Mouse (Mus musculus): ENCODE data around the gene Gemin8. TPM values are rescaled to one million over a fixed set of nuclear protein-coding genes. Genes with fewer than 3 reads are reported as not detected.
A peak's percentile ranks its signal among the peaks of the same experiment; 100 is the strongest.

The Gemin8 gene
- 8.0 and 8.1 TPM in 2 replicates for polyA plus RNA-seq (2015; fragmentation: Nextera tagmentation; extraction: Ambion mirVana)

GRCm38 (mm10) chrX:166169892-166170799 lies at the start of gene Gemin8:
Gene Gemin8 (plus strand): TSS chrX:166170454.
- peak; percentile 99 for ATAC-seq
- H3K9ac ChIP-seq = peak within 1 kb of the TSS; percentile 34
- no peaks in the 10 kb centered on the region for H3K4me1 ChIP-seq (replicated peaks)
- 15% methylated on average over 31 of the region's 31 CpGs for WGBS
- no peaks in the 10 kb centered on the region for H3K9me3 ChIP-seq
- peak within 1 kb of the TSS; percentile 58; the same call in 1 of the 2 replicates for H3K27ac ChIP-seq
- peak within 1 kb of the TSS; percentile 49 for H3K4me2 ChIP-seq (replicated peaks)
- peak within 1 kb of the TSS; percentile 57 for H3K4me3 ChIP-seq (replicated peaks)
- no peaks in the 10 kb centered on the region for H3K36me3 ChIP-seq
- no peaks in the 10 kb centered on the region for H3K27me3 ChIP-seq (replicated peaks)

- Histone ChIP-seq H3K4me2 (replicated peaks) (no peak overlapping the region), H3K36me3 (no peaks in the 10 kb centered on the region), H3K27me3 (replicated peaks) (no peaks in the 10 kb centered on the region), H3K9ac (no peak overlapping the region), H3K9me3 (no peaks in the 10 kb centered on the region), H3K27ac (no peak overlapping the region), H3K4me3 (replicated peaks) (no peak overlapping the region), H3K4me1 (replicated peaks) (no peaks in the 10 kb centered on the region)
- 80% methylated on average over 15 of the region's 15 CpGs for WGBS
- ATAC-seq = no peak
Observed at GRCm38 (mm10) chrX:166147158-166147846, 23.0 kb upstream of the Gemin8 start.

GRCm38 (mm10) chrX:166162773-166163172 lies 7.5 kb upstream of the Gemin8 start:
- no peaks in the 10 kb centered on the region for H3K36me3 ChIP-seq
- no peaks in the 10 kb centered on the region for H3K4me1 ChIP-seq (replicated peaks)
- H3K27me3 ChIP-seq (replicated peaks) = no peaks in the 10 kb centered on the region
- no peak overlapping the region for H3K27ac ChIP-seq
- no peak for ATAC-seq
- H3K9me3 ChIP-seq = no peaks in the 10 kb centered on the region
- H3K4me2 ChIP-seq (replicated peaks) = no peak overlapping the region
- no peak overlapping the region for H3K4me3 ChIP-seq (replicated peaks)
- no peak overlapping the region for H3K9ac ChIP-seq
- WGBS = 60% methylated on average over 4 of the region's 4 CpGs

GRCm38 (mm10) chrX:166167307-166167706 lies 2.9 kb upstream of the Gemin8 start:
- Histone ChIP-seq H3K27ac (no peak overlapping the region), H3K27me3 (replicated peaks) (no peaks in the 10 kb centered on the region), H3K4me1 (replicated peaks) (no peaks in the 10 kb centered on the region), H3K4me3 (replicated peaks) (no peak overlapping the region), H3K36me3 (no peaks in the 10 kb centered on the region), H3K9ac (no peak overlapping the region), H3K4me2 (replicated peaks) (no peak overlapping the region), H3K9me3 (no peaks in the 10 kb centered on the region)
- 9% methylated on average over 4 of the region's 4 CpGs for WGBS
- no peak for ATAC-seq

GRCm38 (mm10) chrX:166167923-166168322 lies 2.3 kb upstream of the Gemin8 start:
- Histone ChIP-seq H3K27ac (no peak overlapping the region), H3K27me3 (replicated peaks) (no peaks in the 10 kb centered on the region), H3K9ac (no peak overlapping the region), H3K9me3 (no peaks in the 10 kb centered on the region), H3K36me3 (no peaks in the 10 kb centered on the region), H3K4me2 (replicated peaks) (no peak overlapping the region), H3K4me1 (replicated peaks) (no peaks in the 10 kb centered on the region), H3K4me3 (replicated peaks) (no peak overlapping the region)
- WGBS = 53% methylated on average over 3 of the region's 3 CpGs
- ATAC-seq = no peak

GRCm38 (mm10) chrX:166170800-166171738 lies 815 bp downstream of the Gemin8 start:
- H3K36me3 ChIP-seq = no peaks in the 10 kb centered on the region
- ATAC-seq = no peak; the same call in 1 of the 2 replicates
- H3K4me1 ChIP-seq (replicated peaks) = no peaks in the 10 kb centered on the region
- peak overlapping the region; percentile 34 for H3K9ac ChIP-seq
- H3K9me3 ChIP-seq = no peaks in the 10 kb centered on the region
- H3K4me3 ChIP-seq (replicated peaks) = peak overlapping the region; percentile 57
- 0 out of 2 replicates have a peak overlapping the region, but pooled peaks have one; percentile 58 for H3K27ac ChIP-seq
- WGBS = 23% methylated on average over 9 of the region's 9 CpGs
- H3K4me2 ChIP-seq (replicated peaks) = peak overlapping the region; percentile 49
- H3K27me3 ChIP-seq (replicated peaks) = no peaks in the 10 kb centered on the region

GRCm38 (mm10) chrX:166172041-166172440 lies 1.8 kb downstream of the Gemin8 start:
- no peaks in the 10 kb centered on the region for H3K4me1 ChIP-seq (replicated peaks)
- WGBS = 38% methylated on average over 4 of the region's 4 CpGs
- ATAC-seq = no peak
- H3K9me3 ChIP-seq = no peaks in the 10 kb centered on the region
- no peak overlapping the region for H3K27ac ChIP-seq
- H3K9ac ChIP-seq = no peak overlapping the region
- H3K4me3 ChIP-seq (replicated peaks) = no peak overlapping the region
- H3K27me3 ChIP-seq (replicated peaks) = no peaks in the 10 kb centered on the region
- H3K4me2 ChIP-seq (replicated peaks) = no peak overlapping the region
- H3K36me3 ChIP-seq = no peaks in the 10 kb centered on the region

GRCm38 (mm10) chrX:166172661-166173060 lies 2.4 kb downstream of the Gemin8 start:
- 60% methylated on average over 3 of the region's 3 CpGs for WGBS
- no peak for ATAC-seq

GRCm38 (mm10) chrX:166173796-166174195 lies 3.5 kb downstream of the Gemin8 start:
- ATAC-seq = no peak
- Histone ChIP-seq H3K27ac (no peak overlapping the region), H3K27me3 (replicated peaks) (no peaks in the 10 kb centered on the region), H3K4me2 (replicated peaks) (no peak overlapping the region), H3K36me3 (no peaks in the 10 kb centered on the region), H3K9ac (no peak overlapping the region), H3K4me1 (replicated peaks) (no peaks in the 10 kb centered on the region), H3K4me3 (replicated peaks) (no peak overlapping the region), H3K9me3 (no peaks in the 10 kb centered on the region)
- WGBS = 79% methylated on average over 7 of the region's 7 CpGs

More at GRCm38 (mm10) chrX:166172661-166173060, 2.4 kb downstream of the Gemin8 start:
- Histone ChIP-seq H3K27ac (no peak overlapping the region), H3K9ac (no peak overlapping the region), H3K4me2 (replicated peaks) (no peak overlapping the region), H3K4me3 (replicated peaks) (no peak overlapping the region), H3K27me3 (replicated peaks) (no peaks in the 10 kb centered on the region), H3K4me1 (replicated peaks) (no peaks in the 10 kb centered on the region), H3K9me3 (no peaks in the 10 kb centered on the region), H3K36me3 (no peaks in the 10 kb centered on the region)

- WGBS = 78% methylated on average over 7 of the region's 7 CpGs
- H3K4me1 ChIP-seq (replicated peaks) = no peaks in the 10 kb centered on the region
- H3K27me3 ChIP-seq (replicated peaks) = no peaks in the 10 kb centered on the region
- no peak overlapping the region for H3K4me2 ChIP-seq (replicated peaks)
- no peak overlapping the region for H3K27ac ChIP-seq
- H3K4me3 ChIP-seq (replicated peaks) = no peak overlapping the region
- no peaks in the 10 kb centered on the region for H3K36me3 ChIP-seq
- H3K9me3 ChIP-seq = no peaks in the 10 kb centered on the region
- peak; percentile 71 for ATAC-seq
- no peak overlapping the region for H3K9ac ChIP-seq
Observed at GRCm38 (mm10) chrX:166177929-166178328, 7.7 kb downstream of the Gemin8 start.

GRCm38 (mm10) chrX:166183094-166183493 lies 12.8 kb downstream of the Gemin8 start:
- 77% methylated on average over 3 of the region's 3 CpGs for WGBS
- H3K4me3 ChIP-seq (replicated peaks) = no peak overlapping the region
- no peaks in the 10 kb centered on the region for H3K4me1 ChIP-seq (replicated peaks)
- H3K9me3 ChIP-seq = no peaks in the 10 kb centered on the region
- ATAC-seq = no peak
- no peaks in the 10 kb centered on the region for H3K36me3 ChIP-seq
- no peak overlapping the region for H3K27ac ChIP-seq
- no peak overlapping the region for H3K4me2 ChIP-seq (replicated peaks)
- no peak overlapping the region for H3K9ac ChIP-seq
- H3K27me3 ChIP-seq (replicated peaks) = no peaks in the 10 kb centered on the region
